Mouse (Mus musculus) gastrocnemius, postnatal 10 days (tissue): ENCODE data around the gene Tada1. TPM values are rescaled to one million over a fixed set of nuclear protein-coding genes. Genes with fewer than 3 reads are reported as not detected.

Experiments
- total RNA-seq, 2 experiments: library from RNA; stranded (reverse); gene quantifications; 2 replicates each; pipeline ENCODE4 v1.2.3; 2021

The Tada1 gene
- total RNA-seq, 2 experiments from 2014 or later = 9.5 to 13.6 TPM

Other genes with a start within 250 kb of the Tada1 start
- gene Gpa33, start 248.9 kb upstream of the Tada1 start, total RNA-seq = not detected
- gene Mael, start 140.3 kb upstream of the Tada1 start, total RNA-seq = not detected
- gene Ildr2, start 125.0 kb upstream of the Tada1 start, total RNA-seq = 1 to 10 TPM; 2.6 to 3.4 TPM
- 10 to 100 TPM in 1 of 2 experiments, 1 to 10 TPM in 1; 6.6 to 11.9 TPM for gene Pogk, start 30.8 kb downstream of the Tada1 start, total RNA-seq
- gene Gm4846, start 118.5 kb downstream of the Tada1 start, total RNA-seq = not detected